Mouse (Mus musculus): ENCODE results near the gene Nrbf2. TPM values are rescaled to one million over a fixed set of nuclear protein-coding genes. Genes with fewer than 3 reads are reported as not detected.
A peak's percentile ranks its signal among the peaks of the same experiment; 100 is the strongest.

The Nrbf2 gene
- polyA plus RNA-seq, 1 experiment, result 8.3 TPM

DNA sequence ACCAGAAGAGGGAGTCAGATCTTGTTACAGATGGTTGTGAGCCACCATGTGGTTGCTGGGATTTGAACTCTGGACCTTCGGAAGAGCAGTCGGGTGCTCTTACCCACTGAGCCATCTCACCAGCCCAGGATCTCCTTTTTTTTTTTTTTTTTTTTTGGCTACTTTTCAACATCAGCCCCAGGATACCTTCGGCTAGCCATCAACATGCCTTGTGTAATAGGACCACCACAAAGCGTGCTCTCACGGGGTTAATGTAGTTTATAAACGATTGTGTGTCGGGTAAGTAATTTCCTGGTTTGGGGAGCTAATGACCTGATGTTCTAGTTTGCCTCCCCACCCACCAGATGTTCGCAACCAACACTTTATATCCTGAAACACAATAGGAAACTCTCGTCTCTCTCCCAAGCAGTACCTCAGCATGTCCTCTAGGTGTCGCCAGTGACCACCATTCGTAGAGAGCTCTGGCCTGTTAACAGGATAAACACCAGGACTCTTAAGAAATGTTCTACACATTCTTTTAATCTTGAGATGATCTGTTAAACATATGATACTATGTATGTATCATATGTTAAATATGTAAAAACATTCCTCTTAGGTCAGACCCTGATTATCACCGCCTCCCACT, 29.8 kb upstream of the Nrbf2 start:
- peak; percentile 49 for DNase-seq
- no peak for TF ChIP-seq POLR2A (IDR thresholded peaks at IDR 0.05; ENCODE audit: borderline replicate concordance, extremely low read depth, low read depth, low read length)
- TF ChIP-seq CTCF (IDR thresholded peaks at IDR 0.05; ENCODE audit: insufficient read depth, low read length), result peak; percentile 91
- H3K4me1 ChIP-seq (ENCODE audit: control insufficient read depth, insufficient read depth, low read length), result peaks cover 4% of the 10 kb centered on the region
- WGBS, result 15% methylated on average over 12 of the region's 12 CpGs
- H3K4me3 ChIP-seq (replicated peaks; ENCODE audit: extremely low read depth, low read depth, low read length), result no peak overlapping the region

- 39% methylated on average over 6 of the region's 6 CpGs for WGBS
- TF ChIP-seq CTCF (IDR thresholded peaks at IDR 0.05; ENCODE audit: insufficient read depth, low read length), result no peak
- no peak for TF ChIP-seq POLR2A (IDR thresholded peaks at IDR 0.05; ENCODE audit: borderline replicate concordance, extremely low read depth, low read depth, low read length)
- Histone ChIP-seq H3K4me3 (replicated peaks; ENCODE audit: extremely low read depth, low read depth, low read length) (no peak overlapping the region), H3K4me1 (ENCODE audit: control insufficient read depth, insufficient read depth, low read length) (peaks cover 4% of the 10 kb centered on the region)
- DNase-seq, result no peak
Observed at GRCm38 (mm10) chr10:67312456-67312855, 27.4 kb upstream of the Nrbf2 start.

- DNase-seq, result peak; percentile 41
- WGBS, result 9% methylated on average over 9 of the region's 9 CpGs
- no peak overlapping the region for H3K4me3 ChIP-seq (replicated peaks; ENCODE audit: extremely low read depth, low read depth, low read length)
- peaks cover 4% of the 10 kb centered on the region for H3K4me1 ChIP-seq (ENCODE audit: control insufficient read depth, insufficient read depth, low read length)
- TF ChIP-seq POLR2A (IDR thresholded peaks at IDR 0.05; ENCODE audit: borderline replicate concordance, extremely low read depth, low read depth, low read length) (no peak), CTCF (IDR thresholded peaks at IDR 0.05; ENCODE audit: insufficient read depth, low read length) (peak; percentile 79)
Observed at GRCm38 (mm10) chr10:67311277-67311959, 26.3 kb upstream of the Nrbf2 start.

GRCm38 (mm10) chr10:67309483-67310138, 24.5 kb upstream of the Nrbf2 start:
- DNase-seq, result no peak
- Histone ChIP-seq H3K4me3 (replicated peaks; ENCODE audit: extremely low read depth, low read depth, low read length) (no peak overlapping the region), H3K4me1 (ENCODE audit: control insufficient read depth, insufficient read depth, low read length) (peaks cover 2% of the 10 kb centered on the region; the same call in 1 of the 2 replicates)
- 74% methylated on average over 7 of the region's 7 CpGs for WGBS
- TF ChIP-seq POLR2A (IDR thresholded peaks at IDR 0.05; ENCODE audit: borderline replicate concordance, extremely low read depth, low read depth, low read length) (no peak), CTCF (IDR thresholded peaks at IDR 0.05; ENCODE audit: insufficient read depth, low read length) (no peak)

GRCm38 (mm10) chr10:67302340-67302739, 17.2 kb upstream of the Nrbf2 start:
- no peak for DNase-seq
- no peak for TF ChIP-seq CTCF (IDR thresholded peaks at IDR 0.05; ENCODE audit: insufficient read depth, low read length)
- no peaks in the 10 kb centered on the region for H3K4me1 ChIP-seq (ENCODE audit: control insufficient read depth, insufficient read depth, low read length)
- no peak overlapping the region for H3K4me3 ChIP-seq (replicated peaks; ENCODE audit: extremely low read depth, low read depth, low read length)
- WGBS, result 35% methylated on average over 2 of the region's 2 CpGs

DNA sequence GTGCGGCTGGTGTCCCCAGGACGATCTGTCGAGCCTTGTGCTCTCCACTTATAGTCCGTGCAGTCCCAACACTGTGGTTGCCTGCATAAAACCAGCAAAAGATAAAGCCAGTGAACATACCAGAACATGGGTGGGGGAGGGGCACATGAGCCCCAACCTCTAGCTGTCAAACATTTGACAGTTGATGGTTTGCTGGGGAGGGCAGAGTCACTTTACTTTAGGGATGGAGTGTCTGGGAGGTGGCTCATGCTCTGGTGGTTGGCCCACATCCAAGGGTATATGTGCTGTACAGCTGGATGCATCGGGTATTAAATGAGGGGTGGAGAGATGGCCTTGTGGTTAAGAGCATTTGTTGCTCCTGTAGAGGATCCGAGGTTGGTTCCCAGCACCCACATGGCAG, 15.9 kb upstream of the Nrbf2 start:
- H3K4me3 ChIP-seq (replicated peaks; ENCODE audit: extremely low read depth, low read depth, low read length), result no peak overlapping the region
- H3K4me1 ChIP-seq (ENCODE audit: control insufficient read depth, insufficient read depth, low read length), result no peaks in the 10 kb centered on the region
- TF ChIP-seq CTCF (IDR thresholded peaks at IDR 0.05; ENCODE audit: insufficient read depth, low read length) (no peak), POLR2A (IDR thresholded peaks at IDR 0.05; ENCODE audit: borderline replicate concordance, extremely low read depth, low read depth, low read length) (no peak)
- WGBS, result 90% methylated on average over 6 of the region's 6 CpGs
- no peak for DNase-seq

DNA sequence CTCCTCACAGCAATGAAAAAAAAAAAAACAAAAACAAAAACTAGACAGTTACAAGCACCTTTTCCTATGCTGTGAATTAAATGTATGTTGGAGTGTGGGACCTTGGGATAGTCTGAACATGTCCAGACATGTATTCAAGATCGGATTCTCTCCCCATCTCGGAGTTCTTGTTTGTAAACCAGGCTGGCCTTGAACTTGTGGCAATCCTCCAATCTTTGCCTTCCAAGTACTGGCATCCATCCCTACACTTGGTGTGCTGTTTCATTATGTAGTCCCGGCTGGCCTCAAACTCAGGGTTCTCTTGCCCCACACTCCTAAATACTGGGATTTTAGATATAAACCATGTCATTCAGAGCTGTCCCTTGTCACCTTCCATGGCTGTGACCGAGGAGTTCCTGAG, 14.2 kb upstream of the Nrbf2 start:
- H3K4me1 ChIP-seq (ENCODE audit: control insufficient read depth, insufficient read depth, low read length), result no peaks in the 10 kb centered on the region

GRCm38 (mm10) chr10:67298856-67299255, 13.8 kb upstream of the Nrbf2 start:
- WGBS, result 61% methylated on average over 5 of the region's 5 CpGs
- no peak overlapping the region for H3K4me3 ChIP-seq (replicated peaks; ENCODE audit: extremely low read depth, low read depth, low read length)
- DNase-seq, result no peak
- TF ChIP-seq POLR2A (IDR thresholded peaks at IDR 0.05; ENCODE audit: borderline replicate concordance, extremely low read depth, low read depth, low read length) (no peak), CTCF (IDR thresholded peaks at IDR 0.05; ENCODE audit: insufficient read depth, low read length) (no peak)
- H3K4me1 ChIP-seq (ENCODE audit: control insufficient read depth, insufficient read depth, low read length), result no peaks in the 10 kb centered on the region

More for the DNA sequence above, 14.2 kb upstream of the Nrbf2 start:
- no peak for DNase-seq
- H3K4me3 ChIP-seq (replicated peaks; ENCODE audit: extremely low read depth, low read depth, low read length), result no peak overlapping the region
- 57% methylated on average over 4 of the region's 4 CpGs for WGBS
- TF ChIP-seq CTCF (IDR thresholded peaks at IDR 0.05; ENCODE audit: insufficient read depth, low read length) (no peak), POLR2A (IDR thresholded peaks at IDR 0.05; ENCODE audit: borderline replicate concordance, extremely low read depth, low read depth, low read length) (no peak)

DNA sequence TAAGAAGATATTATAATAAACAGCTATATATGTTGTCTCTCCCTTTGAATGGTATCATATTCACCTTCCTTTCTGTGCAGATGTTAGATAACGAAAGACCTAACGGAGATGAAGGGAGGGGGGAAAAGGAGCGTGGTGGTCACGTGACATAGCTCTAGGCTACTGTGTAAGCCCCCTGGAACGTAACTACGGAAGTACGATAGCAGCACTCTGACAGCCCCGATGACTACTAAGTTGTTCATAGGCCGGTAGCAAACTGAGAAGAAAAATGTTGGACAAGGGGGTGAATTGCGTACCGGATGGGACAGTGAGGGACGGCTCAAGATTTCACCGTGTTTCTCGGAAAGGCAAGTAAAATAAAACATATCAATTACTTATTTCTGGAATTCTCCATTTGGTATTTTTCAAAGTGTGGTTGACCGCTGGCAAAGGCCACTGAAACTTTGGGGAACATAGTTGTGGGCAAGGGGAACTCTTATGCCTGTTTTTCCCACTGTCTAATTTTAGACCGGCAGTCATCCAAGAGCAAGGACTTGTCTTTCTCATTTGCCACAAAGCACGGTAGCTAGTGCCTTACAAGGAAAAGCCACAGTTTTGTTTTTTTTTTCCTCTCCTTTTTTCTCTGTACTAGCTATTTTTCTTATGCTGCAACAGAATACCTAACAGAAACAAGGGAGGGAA, 12.2 kb upstream of the Nrbf2 start:
- no peak for TF ChIP-seq POLR2A (IDR thresholded peaks at IDR 0.05; ENCODE audit: borderline replicate concordance, extremely low read depth, low read depth, low read length)
- no peak for TF ChIP-seq CTCF (IDR thresholded peaks at IDR 0.05; ENCODE audit: insufficient read depth, low read length)
- DNase-seq, result no peak
- H3K4me3 ChIP-seq (replicated peaks; ENCODE audit: extremely low read depth, low read depth, low read length), result no peak overlapping the region
- 86% methylated on average over 17 of the region's 17 CpGs for WGBS
- H3K4me1 ChIP-seq (ENCODE audit: control insufficient read depth, insufficient read depth, low read length), result no peaks in the 10 kb centered on the region

Measured in lung, adult 2 months (tissue).